Mouse (Mus musculus): ENCODE measurements around the gene 9930022D16Rik. TPM values are rescaled to one million over a fixed set of nuclear protein-coding genes. Genes with fewer than 3 reads are reported as not detected.

Gene 9930022D16Rik
- polyA plus RNA-seq, 1 experiment = 0.02 TPM

DNA sequence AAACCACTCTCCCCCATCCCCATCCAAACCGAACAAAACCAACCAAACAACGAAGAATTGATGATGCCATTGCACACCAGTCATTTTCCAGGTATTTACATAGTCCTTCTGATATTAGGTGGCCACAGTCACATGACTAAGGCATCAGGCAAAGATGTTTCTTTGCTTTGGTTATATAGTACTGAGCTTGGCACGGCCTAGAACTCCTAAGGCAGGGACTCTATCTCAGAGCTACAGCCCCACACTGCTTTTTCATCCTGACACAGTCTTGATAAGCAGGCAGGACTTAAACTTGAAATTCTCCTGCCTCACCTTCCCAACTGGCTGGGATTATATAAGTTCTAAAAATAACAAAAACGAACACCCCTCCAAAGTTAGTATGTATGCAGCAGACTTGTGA is 51.4 kb downstream of the 9930022D16Rik start:
- TF ChIP-seq GATA1 (IDR thresholded peaks at IDR 0.05; ENCODE audit: low read length) (0 out of 2 replicates have a peak, but pooled peaks have one; percentile 17), TAL1 (IDR thresholded peaks at IDR 0.05; ENCODE audit: low read length) (peak; percentile 52)
- H3K4me1 ChIP-seq (ENCODE audit: control insufficient read depth) = peaks cover 69% of the 10 kb centered on the region
- no peaks in the 10 kb centered on the region for H3K9me3 ChIP-seq (ENCODE audit: control insufficient read depth, low read length)
- H3K4me3 ChIP-seq (replicated peaks) = peak overlapping the region; percentile 35
- H3K27me3 ChIP-seq (ENCODE audit: control insufficient read depth) = no peaks in the 10 kb centered on the region
- peaks cover 98% of the 10 kb centered on the region for H3K36me3 ChIP-seq (ENCODE audit: control insufficient read depth)

DNA sequence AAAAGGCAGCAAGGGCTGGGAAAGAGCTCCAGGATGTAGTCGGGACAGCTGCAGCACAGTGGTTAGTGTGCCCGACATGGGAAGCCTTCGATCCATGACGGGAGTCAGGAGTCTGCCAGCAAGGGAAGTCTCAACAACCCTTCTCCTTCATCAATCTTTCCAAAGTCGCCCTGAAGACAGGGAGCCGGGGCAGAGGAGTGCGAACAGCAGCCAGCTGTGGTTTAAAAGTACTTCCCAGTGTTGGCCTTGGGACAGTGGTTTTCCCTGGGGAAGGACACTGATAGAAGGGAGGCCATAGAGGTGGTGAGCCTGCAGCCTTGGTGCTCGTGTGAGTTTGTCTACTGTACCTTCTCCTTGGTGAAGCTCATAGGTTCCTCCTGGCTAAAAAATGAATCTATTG is 53.3 kb downstream of the 9930022D16Rik start:
- TF ChIP-seq TAL1 (IDR thresholded peaks at IDR 0.05; ENCODE audit: low read length) (no peak), GATA1 (IDR thresholded peaks at IDR 0.05; ENCODE audit: low read length) (no peak)
- Histone ChIP-seq H3K4me1 (ENCODE audit: control insufficient read depth) (peaks cover 82% of the 10 kb centered on the region), H3K27me3 (ENCODE audit: control insufficient read depth) (no peaks in the 10 kb centered on the region), H3K36me3 (ENCODE audit: control insufficient read depth) (peaks cover 95% of the 10 kb centered on the region), H3K4me3 (replicated peaks) (no peak overlapping the region), H3K9me3 (ENCODE audit: control insufficient read depth, low read length) (no peaks in the 10 kb centered on the region)

DNA sequence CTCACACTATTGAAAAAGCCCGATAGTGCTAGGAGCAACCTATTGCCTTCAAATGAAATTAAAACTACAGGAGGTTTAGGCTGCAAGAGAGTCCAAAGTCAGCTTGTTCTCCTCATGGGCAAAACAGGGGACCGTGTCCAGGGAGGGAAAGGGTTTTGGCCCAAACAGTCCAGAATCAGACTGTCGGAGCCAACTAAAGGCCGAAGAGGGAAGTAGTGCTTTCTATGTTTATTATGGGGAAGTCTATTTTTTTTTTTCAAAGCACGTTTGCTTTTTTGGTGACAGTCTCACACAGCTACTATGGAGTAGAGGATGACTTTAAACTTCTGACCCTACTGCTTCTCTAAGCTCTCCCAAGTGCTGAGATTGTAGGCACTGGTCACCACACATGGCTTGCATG is 54.4 kb downstream of the 9930022D16Rik start:
- H3K4me1 ChIP-seq (ENCODE audit: control insufficient read depth) = peaks cover 72% of the 10 kb centered on the region
- peak overlapping the region; percentile 13 for H3K4me3 ChIP-seq (replicated peaks)
- no peak for TF ChIP-seq GATA1 (IDR thresholded peaks at IDR 0.05; ENCODE audit: low read length)
- no peak for TF ChIP-seq TAL1 (IDR thresholded peaks at IDR 0.05; ENCODE audit: low read length)
- no peaks in the 10 kb centered on the region for H3K9me3 ChIP-seq (ENCODE audit: control insufficient read depth, low read length)
- no peaks in the 10 kb centered on the region for H3K27me3 ChIP-seq (ENCODE audit: control insufficient read depth)
- peaks cover 84% of the 10 kb centered on the region for H3K36me3 ChIP-seq (ENCODE audit: control insufficient read depth)

Other genes with a start within 250 kb of the 9930022D16Rik start
- not detected in 2 replicates for gene Rgs9, start 115.8 kb upstream of the 9930022D16Rik start, polyA plus RNA-seq (2012)
- gene Gna13, start 51.1 kb upstream of the 9930022D16Rik start, polyA plus RNA-seq (2012) = 4.0 TPM in 2 replicates
- gene Amz2, start 12.0 kb downstream of the 9930022D16Rik start, polyA plus RNA-seq (2012) = 0.22 and 0.26 TPM in 2 replicates
- gene Arsg, start 59.5 kb downstream of the 9930022D16Rik start, polyA plus RNA-seq (2012) = 0.09 and 0.17 TPM in 2 replicates
- gene Slc16a6, start 59.7 kb downstream of the 9930022D16Rik start, polyA plus RNA-seq (2012) = 4.7 and 5.3 TPM in 2 replicates
- gene Wipi1, start 198.1 kb downstream of the 9930022D16Rik start, polyA plus RNA-seq (2012) = 11.4 and 12.1 TPM in 2 replicates
- gene Prkar1a, start 235.5 kb downstream of the 9930022D16Rik start, polyA plus RNA-seq (2012) = 2.0 and 2.9 TPM in 2 replicates